Mouse (Mus musculus) lung, postnatal 0 days (tissue): ENCODE data around the gene Peg12. TPM values are rescaled to one million over a fixed set of nuclear protein-coding genes. Genes with fewer than 3 reads are reported as not detected.

ENCODE experiments used
- ATAC-seq: fragments of 200-750 bp; cut with Nextera tagmentation; 2 replicates; pipeline ENCODE4 v1.8.0; 2017; ENCODE audit warnings: moderate library complexity
- DNase-seq: peaks from one replicate; pipeline ENCODE4 v3.0.0-alpha.2; 2016; ENCODE audit warnings: low spot score
- H3K27ac ChIP-seq: fragments of 300-500 bp; sonication (generic); 2 replicates; pipeline ENCODE4 v1.5.1; 2014; ENCODE audit warnings: antibody characterized with exemption, mild to moderate bottlenecking, low read length, mixed read lengths
- H3K27me3 ChIP-seq: fragments of 300-500 bp; sonication (generic); replicated peaks from 2 replicates; pipeline ENCODE4 v1.6.1; 2014; ENCODE audit warnings: low read length, mixed read lengths; ENCODE audit not compliant: insufficient read depth
- H3K36me3 ChIP-seq: fragments of 300-500 bp; sonication (generic); 2 replicates; pipeline ENCODE4 v1.6.1; 2014; ENCODE audit warnings: low read length, mixed read lengths; ENCODE audit not compliant: insufficient read depth
- H3K4me1 ChIP-seq: fragments of 300-500 bp; sonication (generic); 2 replicates; pipeline ENCODE4 v1.6.1; 2014; ENCODE audit warnings: antibody characterized with exemption, low read depth, low read length, mixed read lengths; ENCODE audit not compliant: insufficient read depth
- H3K4me2 ChIP-seq: fragments of 300-500 bp; sonication (generic); replicated peaks from 2 replicates; pipeline ENCODE4 v1.6.1; 2014; ENCODE audit warnings: low read depth, mild to moderate bottlenecking, low read length, moderate library complexity, mixed read lengths
- H3K4me3 ChIP-seq: fragments of 300-500 bp; sonication (generic); 2 replicates; pipeline ENCODE4 v1.5.1; 2014; ENCODE audit warnings: low read depth, low read length
- H3K9ac ChIP-seq: fragments of 300-500 bp; sonication (generic); replicated peaks from 2 replicates; pipeline ENCODE4 v1.6.1; 2014; ENCODE audit warnings: low read depth, mild to moderate bottlenecking
- H3K9me3 ChIP-seq: fragments of 300-500 bp; sonication (generic); 2 replicates; pipeline ENCODE4 v1.6.1; 2016; ENCODE audit warnings: low read length, mixed read lengths
- CTCF ChIP-seq: IDR thresholded peaks from 2 replicates; pipeline ENCODE4 v1.5.1; 2016; ENCODE audit warnings: antibody characterized with exemption, mild to moderate bottlenecking
- EP300 ChIP-seq: IDR thresholded peaks from 2 replicates; pipeline ENCODE4 v1.6.1; 2016; ENCODE audit warnings: antibody characterized with exemption, mild to moderate bottlenecking, control low read depth
- WGBS: fragments of 180-500 bp; shearing (Covaris S2); extraction: QIAGEN DNeasy Blood & Tissue Kit; methylation state at CpG from one replicate; pipeline ENCODE4 v1.1.7; 2014; 5-methylcytosine and 5-hydroxymethylcytosine counted together
- polyA plus RNA-seq: library from polyadenylated mRNA; unstranded; fragments of >200 nt; fragmentation: Nextera tagmentation; extraction: Ambion mirVana; gene quantifications from 2 replicates; pipeline ENCODE4 v1.2.1, GENCODE M21; 2015

The Peg12 gene
- polyA plus RNA-seq: 10.2 and 10.6 TPM in 2 replicates

- Histone ChIP-seq H3K4me2 (peak within 1 kb of the TSS; percentile 75), H3K27me3 (no peaks in the 10 kb centered on the region), H3K36me3 (no peaks in the 10 kb centered on the region), H3K4me1 (no peaks in the 10 kb centered on the region), H3K4me3 (peak within 1 kb of the TSS; percentile 51), H3K9ac (peak within 1 kb of the TSS; percentile 39; the same call in 1 of the 2 replicates), H3K27ac (peak within 1 kb of the TSS; percentile 73), H3K9me3 (no peaks in the 10 kb centered on the region)
- TF ChIP-seq CTCF (peak; percentile 68), EP300 (no peak)
- peak; percentile 90 for ATAC-seq
- WGBS: 21% methylated on average over 46 of the region's 82 CpGs
- DNase-seq: peak; percentile 83
Observed at GRCm38 (mm10) chr7:62463878-62464755, at the start of gene Peg12. Gene Peg12 (minus strand): TSS chr7:62464510.

DNA sequence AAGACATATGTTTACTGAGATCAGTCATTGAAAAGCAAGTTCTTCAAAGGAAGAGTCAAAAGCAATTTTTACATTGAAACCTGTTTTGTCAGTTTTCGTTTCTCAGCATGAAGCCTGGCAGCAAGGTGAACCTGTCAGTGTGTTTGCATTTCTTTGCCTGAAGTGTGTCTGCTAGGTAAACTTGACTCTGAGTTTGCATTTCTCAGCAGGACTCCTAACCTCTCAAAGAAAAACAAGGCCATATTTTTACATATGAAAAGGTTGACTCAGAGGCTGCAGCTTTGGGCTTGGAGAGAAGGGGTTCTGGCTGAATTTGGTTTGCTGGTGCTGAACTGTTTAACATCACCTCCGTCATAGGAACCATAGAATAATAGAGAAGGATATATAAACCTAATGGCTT is 21.8 kb upstream of the Peg12 start:
- H3K4me3 ChIP-seq: no peak overlapping the region
- DNase-seq (peak; percentile 24), ATAC-seq (peak; percentile 38; the same call in 1 of the 2 replicates)
- H3K9me3 ChIP-seq: no peaks in the 10 kb centered on the region
- H3K36me3 ChIP-seq: no peaks in the 10 kb centered on the region
- no peaks in the 10 kb centered on the region for H3K27me3 ChIP-seq
- H3K4me1 ChIP-seq: no peaks in the 10 kb centered on the region
- no peak overlapping the region for H3K27ac ChIP-seq
- 15% methylated on average over 2 of the region's 2 CpGs for WGBS
- no peak overlapping the region for H3K9ac ChIP-seq
- no peak for TF ChIP-seq EP300
- no peak overlapping the region for H3K4me2 ChIP-seq

- no peaks in the 10 kb centered on the region for H3K4me1 ChIP-seq
- DNase-seq: peak; percentile 11
- no peaks in the 10 kb centered on the region for H3K36me3 ChIP-seq
- no peaks in the 10 kb centered on the region for H3K9me3 ChIP-seq
- TF ChIP-seq EP300 (no peak), CTCF (no peak)
- peak overlapping the region; percentile 39; the same call in 1 of the 2 replicates for H3K9ac ChIP-seq
- ATAC-seq: peak; percentile 11; the same call in 1 of the 2 replicates
- H3K27ac ChIP-seq: no peak overlapping the region
- H3K4me2 ChIP-seq: peak overlapping the region; percentile 75
- WGBS: 27% methylated on average over 46 of the region's 55 CpGs
- peak overlapping the region; percentile 51 for H3K4me3 ChIP-seq
- no peaks in the 10 kb centered on the region for H3K27me3 ChIP-seq
Observed at GRCm38 (mm10) chr7:62463007-62463877, 1.1 kb downstream of the Peg12 start.

GRCm38 (mm10) chr7:62462229-62463006 is 1.9 kb downstream of the Peg12 start:
- no peak overlapping the region for H3K9ac ChIP-seq

DNA sequence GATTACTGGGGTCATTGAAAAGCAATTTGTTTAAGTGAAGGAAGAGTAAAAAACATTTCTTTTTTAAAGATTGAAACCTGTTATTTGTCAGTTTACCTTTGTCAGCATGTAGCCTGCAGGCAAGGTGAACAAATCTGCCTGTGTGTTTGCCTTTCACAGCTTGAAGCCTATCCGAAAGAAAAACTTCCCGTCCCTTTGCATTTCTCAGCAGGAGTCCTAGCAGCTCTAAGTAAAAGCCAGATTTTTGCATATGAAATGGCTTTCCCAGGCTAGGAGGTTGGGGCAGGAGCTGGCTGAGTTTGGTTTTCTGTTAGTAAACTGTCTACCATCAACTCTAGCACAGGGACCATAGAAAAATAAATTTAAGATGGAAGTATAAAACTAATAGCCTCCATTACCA is 12.0 kb downstream of the Peg12 start:
- Histone ChIP-seq H3K4me3 (no peak overlapping the region), H3K4me1 (no peaks in the 10 kb centered on the region), H3K36me3 (no peaks in the 10 kb centered on the region), H3K9me3 (no peaks in the 10 kb centered on the region), H3K27ac (no peak overlapping the region), H3K4me2 (no peak overlapping the region), H3K27me3 (no peaks in the 10 kb centered on the region), H3K9ac (no peak overlapping the region)
- DNase-seq (no peak), ATAC-seq (no peak)
- no peak for TF ChIP-seq CTCF
- no peak for TF ChIP-seq EP300
- WGBS: 24% methylated on average over 2 of the region's 2 CpGs

More at GRCm38 (mm10) chr7:62462229-62463006, 1.9 kb downstream of the Peg12 start:
- Histone ChIP-seq H3K36me3 (no peaks in the 10 kb centered on the region), H3K4me2 (peak overlapping the region; percentile 75), H3K27ac (no peak overlapping the region), H3K9me3 (no peaks in the 10 kb centered on the region), H3K4me1 (no peaks in the 10 kb centered on the region), H3K4me3 (peak overlapping the region; percentile 51; the same call in 1 of the 2 replicates), H3K27me3 (no peaks in the 10 kb centered on the region)
- TF ChIP-seq EP300 (no peak), CTCF (no peak)
- DNase-seq (peak; percentile 10), ATAC-seq (no peak)
- 30% methylated on average over 13 of the region's 13 CpGs for WGBS
